14 mouse cellular contexts compared by ENCODE assay signal in genomic region chr11:61060634-61061033, GRCm38 (mm10). TPM values are rescaled to one million over a fixed set of nuclear protein-coding genes. Genes with fewer than 3 reads are reported as not detected.
DNase-seq lines count a peak whose midpoint lies in the region; ATAC-seq and TF ChIP-seq lines count a peak whose summit lies in the region.
"Had no signal": no experiment of that assay in that cellular context is flagged by ENCODE, and none has a peak within 500 bp of the region (broad histone marks: within the 10 kb centered on the region; RNA-seq: fewer than 3 reads in every experiment).

No protein-coding gene starts in this region.

- no peak overlapping the region for H3K4me3 ChIP-seq in heart, embryonic 12.5 days
- H3K4me3 ChIP-seq in intestine, postnatal 0 days (ENCODE audit: low read depth, low read length): no peak overlapping the region
- H3K4me3 ChIP-seq: hindbrain, embryonic 10.5 days; limb, embryonic 12.5 days; liver, embryonic 13.5 days; midbrain, embryonic 13.5 days had no signal

- no peak for TF ChIP-seq CTCF in intestine, postnatal 0 days (IDR thresholded peaks at IDR 0.05; ENCODE audit: low read depth)

- peak overlapping the region; percentile 30; the same call in 1 of the 2 replicates for H3K27ac ChIP-seq in heart, embryonic 12.5 days (ENCODE audit: poor library complexity, severe bottlenecking)
- no peak overlapping the region for H3K27ac ChIP-seq in intestine, postnatal 0 days (ENCODE audit: low read depth, low read length)
- H3K27ac ChIP-seq: hindbrain, embryonic 10.5 days; limb, embryonic 12.5 days; liver, embryonic 13.5 days; midbrain, embryonic 13.5 days had no signal

- no peaks in the 10 kb centered on the region for H3K9me3 ChIP-seq in heart, embryonic 12.5 days (replicated peaks)
- H3K9me3 ChIP-seq in intestine, postnatal 0 days (ENCODE audit: control insufficient read depth): no peaks in the 10 kb centered on the region
- H3K9me3 ChIP-seq: hindbrain, embryonic 10.5 days; limb, embryonic 12.5 days; liver, embryonic 13.5 days; midbrain, embryonic 13.5 days had no signal

- no peak for ATAC-seq in heart, embryonic 12.5 days (ENCODE audit: insufficient number of reproducible peaks, low FRiP score)
- ATAC-seq in intestine, postnatal 0 days: no peak
- ATAC-seq: midbrain, embryonic 13.5 days had no signal

- WGBS in heart, embryonic 12.5 days: 70% methylated on average over 4 of the region's 4 CpGs
- WGBS in intestine, postnatal 0 days: 78% methylated on average over 4 of the region's 4 CpGs

- H3K36me3 ChIP-seq in heart, embryonic 12.5 days: no peaks in the 10 kb centered on the region
- H3K36me3 ChIP-seq in intestine, postnatal 0 days (ENCODE audit: control insufficient read depth, insufficient read depth): no peaks in the 10 kb centered on the region
- H3K36me3 ChIP-seq: hindbrain, embryonic 10.5 days; limb, embryonic 12.5 days; liver, embryonic 13.5 days; midbrain, embryonic 13.5 days had no signal

- H3K27me3 ChIP-seq in heart, embryonic 12.5 days (replicated peaks): 0 out of 2 replicates have a peak, but pooled peaks cover 3% of the 10 kb centered on the region
- H3K27me3 ChIP-seq in intestine, postnatal 0 days (replicated peaks; ENCODE audit: control insufficient read depth, insufficient read depth, low read length): no peaks in the 10 kb centered on the region
- H3K27me3 ChIP-seq: limb, embryonic 12.5 days; midbrain, embryonic 13.5 days had no signal

- peak; percentile 73 for DNase-seq in gastrocnemius, adult 18-20 months (ENCODE audit: low spot score)
- no peak for DNase-seq in gastrocnemius, postnatal 10 days
- DNase-seq in gastrocnemius, postnatal 25 days: peak; percentile 79
- DNase-seq in heart, postnatal 25 days (ENCODE audit: low spot score): peak; percentile 10
- no peak for DNase-seq in embryo, embryonic 10.5 days (ENCODE audit: low spot score)
- DNase-seq: kidney, postnatal 4 days; liver, embryonic 13.5 days; right cerebral cortex, postnatal 4 days; thymus, adult 18-20 months had no signal

- H3K9ac ChIP-seq in heart, embryonic 12.5 days: no peak overlapping the region
- no peak overlapping the region for H3K9ac ChIP-seq in intestine, postnatal 0 days (ENCODE audit: low read depth, low read length)
- H3K9ac ChIP-seq: limb, embryonic 12.5 days; liver, embryonic 13.5 days had no signal

- peaks cover 24% of the 10 kb centered on the region for H3K4me1 ChIP-seq in heart, embryonic 12.5 days (replicated peaks)
- H3K4me1 ChIP-seq in intestine, postnatal 0 days (replicated peaks; ENCODE audit: control insufficient read depth, insufficient read depth, low read length): 0 out of 2 replicates have a peak, but pooled peaks cover 3% of the 10 kb centered on the region
- H3K4me1 ChIP-seq: hindbrain, embryonic 10.5 days; limb, embryonic 12.5 days; midbrain, embryonic 13.5 days had no signal

- intact Hi-C loops in heart, postnatal 25 days (cut with DNase I): no loop called here

- H3K4me2 ChIP-seq in heart, embryonic 12.5 days: no peak overlapping the region
- H3K4me2 ChIP-seq in intestine, postnatal 0 days (replicated peaks; ENCODE audit: low read depth): no peak overlapping the region
- H3K4me2 ChIP-seq: limb, embryonic 12.5 days; liver, embryonic 13.5 days; midbrain, embryonic 13.5 days had no signal

RNA-seq across cellular contexts. Expression of gene Kcnj12, which starts 38.3 kb away (rescaled TPM):
- 10 to 100 TPM; 48.6 to 67.1 TPM for total RNA-seq in gastrocnemius, adult 18-20 months (2021)
- 10 to 100 TPM; 21.6 to 33.9 TPM for total RNA-seq in gastrocnemius, postnatal 10 days (2021)
- 10 to 100 TPM; 44.5 to 45.1 TPM for total RNA-seq in gastrocnemius, postnatal 25 days (2021)
- polyA plus RNA-seq in heart, embryonic 12.5 days (2016; fragmentation: Nextera tagmentation; extraction: Ambion mirVana): 3.8 and 4.3 TPM in 2 replicates
- total RNA-seq in heart, postnatal 25 days (2021): 10 to 100 TPM; 25.2 to 28.6 TPM
- polyA plus RNA-seq in intestine, postnatal 0 days (2015; fragmentation: Nextera tagmentation; extraction: Ambion mirVana): 0.58 and 0.76 TPM in 2 replicates

Comparison
In these comparisons a context has a peak if more than half of its experiments do, and no peak if none do; other contexts are left out.
1. DNase-seq: peak in gastrocnemius, adult 18-20 months (single experiment), gastrocnemius, postnatal 25 days (single experiment) and heart, postnatal 25 days (single experiment); none in gastrocnemius, postnatal 10 days (single experiment) and embryo, embryonic 10.5 days (single experiment).